Mouse (Mus musculus): ENCODE measurements at regions not wholly inside any gene's neighbourhood (a gene's known extent, or its start where the extent isn't known, plus 50 kb on each side); places are given as distances from the start of the nearest gene placed in this dataset.

GRCm38 (mm10) chr4:55727178-55727577 lies 194.9 kb upstream of the Klf4 start:
- no peak for DNase-seq

- DNase-seq, result peak; percentile 29 to 33
These were observed 193.8 kb upstream of the Klf4 start for GRCm38 (mm10) chr4:55726081-55726480.

DNA sequence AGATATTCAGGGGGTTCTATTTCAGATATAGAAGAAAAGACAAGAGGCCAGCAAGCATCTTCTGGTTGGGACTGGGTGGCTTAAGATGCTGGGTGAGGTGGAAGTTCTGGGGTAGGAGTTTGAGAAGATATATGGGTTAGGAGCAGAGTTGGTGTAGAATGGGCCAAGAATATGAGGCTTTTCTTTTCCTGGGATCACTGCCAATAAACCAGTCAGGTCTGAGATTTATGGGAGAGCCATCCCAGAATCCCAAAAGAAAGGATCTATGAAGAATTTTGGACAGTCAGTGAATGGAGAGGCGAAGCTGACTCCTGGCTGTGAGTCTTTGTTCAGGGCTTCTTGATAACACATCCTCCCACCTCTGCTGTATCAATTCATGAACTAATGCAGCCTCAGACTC lies 192.0 kb upstream of the Klf4 start:
- DNase-seq, result no peak

GRCm38 (mm10) chr4:55723124-55723523 lies 190.9 kb upstream of the Klf4 start:
- peak; percentile 43 to 66 for DNase-seq

DNA sequence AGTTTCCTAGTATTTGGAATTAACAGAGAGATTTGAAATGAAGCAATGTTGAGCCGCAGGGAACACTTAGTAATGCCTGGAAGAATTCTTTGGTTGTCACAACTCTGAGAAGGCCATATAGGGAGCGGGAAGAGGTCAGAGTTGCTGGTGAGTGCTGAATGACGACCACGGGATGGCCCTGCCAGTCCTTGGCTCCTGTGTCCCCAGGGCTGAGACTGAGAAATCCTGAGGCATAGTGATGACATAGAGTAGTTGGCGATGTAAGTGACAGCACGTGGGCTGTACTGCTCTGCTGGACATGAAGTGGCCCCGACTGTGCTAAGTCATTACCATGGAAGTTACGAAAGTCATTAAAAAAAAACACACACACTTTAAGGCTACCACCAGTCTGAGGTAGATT lies 190.1 kb upstream of the Klf4 start:
- DNase-seq, result no peak

- peak; percentile 34 to 36 for DNase-seq
These were observed 189.6 kb upstream of the Klf4 start for GRCm38 (mm10) chr4:55721834-55722233.

- DNase-seq, result peak in 1 of 2 experiments; percentile 18
These were observed 186.2 kb upstream of the Klf4 start for GRCm38 (mm10) chr4:55718438-55718837.

GRCm38 (mm10) chr4:55716161-55716651 lies 183.9 kb upstream of the Klf4 start:
- DNase-seq, result peak; percentile 81 to 84

GRCm38 (mm10) chr4:55711500-55712341 lies 179.5 kb upstream of the Klf4 start:
- peak; percentile 76 to 80 for DNase-seq

DNA sequence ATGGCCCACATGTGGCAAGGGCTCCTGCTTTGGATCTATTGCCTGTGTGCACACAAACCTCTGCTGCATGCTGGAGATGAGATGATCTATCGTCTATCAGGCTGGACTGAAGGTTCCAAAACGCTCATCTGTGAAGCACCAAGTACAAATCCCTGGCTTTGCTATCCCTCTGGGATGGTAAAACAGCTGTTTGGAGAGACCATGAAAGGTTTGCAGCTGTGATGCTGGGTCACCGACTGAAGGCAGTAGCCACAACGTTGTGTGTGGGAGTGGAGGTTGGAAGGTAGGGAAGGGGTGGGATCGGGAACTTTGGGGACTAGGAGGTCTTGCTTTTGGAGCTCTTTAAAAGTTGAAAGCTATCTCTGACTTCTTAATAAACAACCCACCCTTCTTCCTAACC lies 178.2 kb upstream of the Klf4 start:
- DNase-seq, result no peak

DNA sequence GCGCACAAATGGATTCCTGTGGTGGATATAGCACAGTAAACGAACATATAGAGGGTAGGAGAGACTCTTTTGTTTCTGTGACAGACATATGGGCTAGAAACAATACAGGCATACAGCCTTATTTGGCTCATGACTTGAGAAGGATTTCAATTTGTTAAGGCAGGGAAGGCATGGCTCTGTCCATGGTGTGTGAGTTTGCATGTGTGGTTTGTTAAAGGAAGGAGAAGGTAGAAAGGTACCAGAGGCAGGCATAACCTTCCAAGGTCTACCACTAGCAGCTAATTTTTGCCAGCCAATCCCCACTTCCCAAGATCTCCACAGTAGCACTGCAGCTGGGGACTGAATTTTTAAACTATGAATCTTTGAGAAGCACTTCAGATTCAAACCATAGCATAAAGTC lies 176.5 kb upstream of the Klf4 start:
- no peak for DNase-seq

DNA sequence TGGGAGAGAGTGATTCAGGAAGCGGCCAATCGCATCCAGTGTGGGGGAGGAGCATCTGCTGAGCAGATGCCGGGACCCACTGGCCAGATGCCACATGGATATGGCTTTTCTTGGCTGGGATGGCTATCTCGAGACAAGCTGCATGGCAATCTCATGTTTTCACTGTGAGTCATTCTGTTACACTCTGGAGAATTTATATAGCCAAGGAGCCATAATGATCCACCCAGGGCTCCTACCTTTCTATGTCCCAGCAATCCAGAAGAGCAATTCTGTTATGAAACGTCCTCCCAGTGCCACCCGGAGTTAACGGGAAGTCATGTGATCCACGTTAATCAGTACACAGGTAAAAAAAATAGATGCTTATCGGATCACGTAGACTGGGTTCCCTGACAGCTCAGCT lies 175.7 kb upstream of the Klf4 start:
- DNase-seq, result peak; percentile 41 to 48

DNA sequence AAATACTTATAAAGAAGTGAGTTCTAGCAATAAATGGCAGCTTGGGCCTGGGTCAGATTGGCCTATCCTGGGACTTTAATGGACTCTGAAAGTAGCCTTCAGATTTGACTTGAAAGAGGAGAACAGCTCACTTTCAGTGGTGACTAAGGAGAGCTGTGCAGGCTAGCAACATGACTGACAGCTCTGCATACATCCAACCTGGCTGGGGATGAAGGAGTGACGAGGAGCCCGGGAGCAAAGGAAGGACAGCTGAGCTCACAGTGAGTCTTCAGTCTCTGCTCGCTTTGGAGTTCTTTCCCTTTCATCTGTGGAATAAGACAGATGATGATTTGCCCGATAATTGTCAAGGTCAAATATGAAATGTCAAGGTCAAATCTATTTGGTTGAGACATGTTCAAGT lies 172.7 kb upstream of the Klf4 start:
- no peak for DNase-seq

DNA sequence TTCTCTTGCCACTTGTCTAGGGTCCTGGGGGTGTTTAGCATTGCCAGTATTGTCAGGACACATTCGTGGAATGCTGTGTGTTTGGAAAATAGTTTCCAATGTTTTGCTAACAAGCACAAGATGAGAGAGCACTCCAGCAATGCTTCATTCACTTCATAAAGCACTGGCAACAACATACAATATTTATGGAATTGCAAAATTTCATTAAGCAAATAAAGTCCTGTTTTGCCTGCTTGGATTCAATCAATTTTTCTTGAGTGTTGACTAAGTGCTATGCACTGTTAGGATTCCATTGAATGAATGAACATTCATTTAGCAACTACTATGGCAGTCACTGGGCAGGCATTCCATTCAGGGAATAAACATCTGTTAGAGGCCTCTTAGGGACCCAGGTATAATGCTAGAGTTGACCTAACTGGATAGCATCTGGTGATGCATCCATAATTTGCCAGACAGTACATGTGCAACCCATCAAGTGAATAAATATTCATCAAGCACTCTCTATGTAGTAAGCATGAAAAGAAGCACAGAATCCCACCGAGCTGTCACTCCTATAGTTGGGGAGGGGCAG lies 171.2 kb upstream of the Klf4 start:
- no peak for DNase-seq

DNA sequence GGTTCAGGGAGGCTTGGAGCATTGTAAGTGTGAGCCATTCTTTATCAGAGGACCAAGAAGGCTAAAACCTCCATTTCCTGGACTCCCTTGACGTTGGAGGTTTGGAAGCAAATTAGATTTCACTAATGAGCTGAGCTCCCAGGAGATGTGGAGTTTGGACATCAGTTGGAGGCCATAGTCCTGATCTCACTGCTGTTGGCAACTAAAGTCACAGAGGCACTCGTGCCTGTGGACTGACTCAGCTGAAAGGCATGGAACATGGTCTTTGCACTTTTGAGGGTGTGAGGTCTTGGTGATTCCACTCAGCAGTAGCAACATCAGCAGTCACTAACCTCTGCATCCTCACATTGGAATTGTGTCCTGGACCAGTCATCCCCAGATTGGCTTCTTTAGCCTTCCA lies 169.1 kb upstream of the Klf4 start:
- no peak for DNase-seq

- DNase-seq, result no peak
These were observed 167.7 kb upstream of the Klf4 start for GRCm38 (mm10) chr4:55699917-55700316.

GRCm38 (mm10) chr4:55699161-55699560 lies 166.9 kb upstream of the Klf4 start:
- no peak for DNase-seq

GRCm38 (mm10) chr4:55697108-55697507 lies 164.8 kb upstream of the Klf4 start:
- peak in 1 of 2 experiments; percentile 28 for DNase-seq

GRCm38 (mm10) chr4:55696428-55696827 lies 164.2 kb upstream of the Klf4 start:
- DNase-seq, result peak; percentile 75 to 81

DNA sequence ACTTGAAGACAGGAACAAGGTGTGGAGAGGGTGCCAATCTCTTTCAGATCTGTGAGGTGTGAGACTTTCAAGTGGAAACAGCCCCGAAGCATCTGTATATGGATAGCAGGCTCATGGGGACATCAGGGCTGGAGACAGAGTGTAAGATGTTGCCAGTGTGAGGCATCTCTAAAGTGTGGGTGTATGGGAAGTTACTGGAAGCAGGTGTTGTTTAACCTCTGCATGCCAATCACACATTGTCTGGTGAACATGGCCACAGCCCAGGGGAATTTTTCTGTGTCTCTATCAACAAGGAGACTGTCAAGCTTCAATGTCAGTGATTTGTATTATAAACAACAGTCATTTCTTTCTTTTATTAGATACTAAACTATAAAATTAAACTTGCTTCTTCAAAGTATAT lies 163.0 kb upstream of the Klf4 start:
- no peak for DNase-seq

GRCm38 (mm10) chr4:55689479-55689878 lies 157.2 kb upstream of the Klf4 start:
- DNase-seq, result no peak

- DNase-seq, result no peak
These were observed 154.5 kb upstream of the Klf4 start for GRCm38 (mm10) chr4:55686771-55687170.

DNA sequence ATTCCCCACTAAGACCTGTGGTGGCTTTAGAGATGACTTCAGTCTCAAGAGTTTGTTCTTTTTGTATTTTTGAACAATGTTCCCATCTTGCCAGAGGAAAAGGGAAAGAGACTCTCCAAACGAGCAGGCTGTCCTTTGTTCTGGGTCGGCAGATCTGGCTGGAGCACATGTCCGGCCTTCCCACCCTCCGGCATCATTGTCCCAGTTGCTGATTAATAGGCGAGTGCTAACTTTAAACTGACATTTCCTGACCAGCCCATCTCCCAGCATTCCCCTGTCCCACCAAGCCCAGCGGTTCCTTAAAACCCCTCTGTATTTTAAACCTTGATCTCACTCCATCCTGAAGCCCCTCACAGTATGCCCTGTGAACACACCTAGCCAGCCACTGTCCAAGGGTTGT lies 140.0 kb upstream of the Klf4 start:
- no peak for DNase-seq

- no peak for DNase-seq
These were observed 138.0 kb upstream of the Klf4 start for GRCm38 (mm10) chr4:55670258-55670657.

Data from cerebellum, postnatal 10 days (tissue).